Mouse (Mus musculus): Measurements from ENCODE around the gene Slc38a8.

The Slc38a8 gene

GRCm38 (mm10) chr8:119501598-119501997 lies at the start of gene Slc38a8:
Slc38a8 (minus strand) TSS chr8:119501698.
- no peak for DNase-seq

- no peak for DNase-seq
These were observed 47.1 kb upstream of the Slc38a8 start for GRCm38 (mm10) chr8:119548560-119549113.

GRCm38 (mm10) chr8:119547019-119547691 lies 45.7 kb upstream of the Slc38a8 start:
- DNase-seq: peak; percentile 30

GRCm38 (mm10) chr8:119545791-119546190 lies 44.3 kb upstream of the Slc38a8 start:
- DNase-seq: no peak

- no peak for DNase-seq
These were observed 43.7 kb upstream of the Slc38a8 start for GRCm38 (mm10) chr8:119545180-119545579.

GRCm38 (mm10) chr8:119544606-119545005 lies 43.1 kb upstream of the Slc38a8 start:
- DNase-seq: no peak

- no peak for DNase-seq
These were observed 30.5 kb upstream of the Slc38a8 start for GRCm38 (mm10) chr8:119531973-119532372.

- DNase-seq: no peak
These were observed 29.9 kb upstream of the Slc38a8 start for GRCm38 (mm10) chr8:119531397-119531796.

- no peak for DNase-seq
These were observed 29.4 kb upstream of the Slc38a8 start for GRCm38 (mm10) chr8:119530937-119531336.

GRCm38 (mm10) chr8:119528762-119529161 lies 27.3 kb upstream of the Slc38a8 start:
- no peak for DNase-seq

GRCm38 (mm10) chr8:119520102-119520501 lies 18.6 kb upstream of the Slc38a8 start:
- DNase-seq: no peak

- no peak for DNase-seq
These were observed 15.2 kb upstream of the Slc38a8 start for GRCm38 (mm10) chr8:119516674-119517073.

GRCm38 (mm10) chr8:119515767-119516166 lies 14.3 kb upstream of the Slc38a8 start:
- no peak for DNase-seq

- no peak for DNase-seq
These were observed 13.4 kb upstream of the Slc38a8 start for GRCm38 (mm10) chr8:119514940-119515339.

GRCm38 (mm10) chr8:119513405-119513804 lies 11.9 kb upstream of the Slc38a8 start:
- DNase-seq: no peak

GRCm38 (mm10) chr8:119511722-119512121 lies 10.2 kb upstream of the Slc38a8 start:
- DNase-seq: no peak

- no peak for DNase-seq
These were observed 9.0 kb upstream of the Slc38a8 start for GRCm38 (mm10) chr8:119510471-119510870.

GRCm38 (mm10) chr8:119506106-119506505 lies 4.6 kb upstream of the Slc38a8 start:
- DNase-seq: no peak

- DNase-seq: no peak
These were observed 4.0 kb upstream of the Slc38a8 start for GRCm38 (mm10) chr8:119505488-119505887.

GRCm38 (mm10) chr8:119503191-119503767 lies 1.8 kb upstream of the Slc38a8 start:
- DNase-seq: no peak

- DNase-seq: no peak
These were observed 613 bp upstream of the Slc38a8 start for GRCm38 (mm10) chr8:119502111-119502510.

- no peak for DNase-seq
These were observed 1.7 kb downstream of the Slc38a8 start for GRCm38 (mm10) chr8:119499836-119500235.

- peak; percentile 67 for DNase-seq
These were observed 4.7 kb downstream of the Slc38a8 start for GRCm38 (mm10) chr8:119496848-119497247.

GRCm38 (mm10) chr8:119487093-119487492 lies 14.4 kb downstream of the Slc38a8 start:
- DNase-seq: peak; percentile 23

Data from kidney, adult 18-20 months (tissue).